Mouse (Mus musculus) stomach, postnatal 0 days (tissue): ENCODE results near the gene Bri3.

ENCODE experiments used
- CTCF ChIP-seq: IDR thresholded peaks from 2 replicates; pipeline ENCODE4 v1.5.1; 2016; ENCODE audit warnings: antibody characterized with exemption, low read depth, mild to moderate bottlenecking, moderate library complexity
- EP300 ChIP-seq: optimal IDR thresholded peaks from 2 replicates; pipeline ENCODE3; 2016; ENCODE audit warnings: antibody characterized with exemption

DNA sequence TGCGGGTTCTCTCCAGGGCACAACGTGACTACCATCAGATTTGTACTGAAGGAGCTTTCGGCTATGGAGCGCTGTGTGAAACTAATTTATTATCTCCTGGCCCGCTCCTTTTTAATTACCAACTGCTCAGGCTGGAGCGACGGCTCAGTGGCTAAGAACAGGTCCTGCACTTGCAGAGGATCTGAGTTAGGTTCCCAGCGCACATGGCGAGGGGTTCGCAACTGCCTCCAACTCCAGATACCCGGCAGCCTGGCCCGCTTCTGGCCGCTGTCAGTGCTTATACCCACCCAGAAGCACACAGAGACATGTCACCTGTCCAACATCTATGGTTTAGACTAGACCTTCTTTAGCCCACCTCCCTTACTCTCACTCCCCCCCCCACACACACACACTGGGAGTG is 35.7 kb downstream of the Bri3 start:
- TF ChIP-seq CTCF (no peak), EP300 (no peak)
